Mouse (Mus musculus): ENCODE data around the gene Hsd17b12. TPM values are rescaled to one million over a fixed set of nuclear protein-coding genes. Genes with fewer than 3 reads are reported as not detected.

Hsd17b12 gene
- polyA plus RNA-seq, 1 experiment from 2014 or later: 120 TPM

DNA sequence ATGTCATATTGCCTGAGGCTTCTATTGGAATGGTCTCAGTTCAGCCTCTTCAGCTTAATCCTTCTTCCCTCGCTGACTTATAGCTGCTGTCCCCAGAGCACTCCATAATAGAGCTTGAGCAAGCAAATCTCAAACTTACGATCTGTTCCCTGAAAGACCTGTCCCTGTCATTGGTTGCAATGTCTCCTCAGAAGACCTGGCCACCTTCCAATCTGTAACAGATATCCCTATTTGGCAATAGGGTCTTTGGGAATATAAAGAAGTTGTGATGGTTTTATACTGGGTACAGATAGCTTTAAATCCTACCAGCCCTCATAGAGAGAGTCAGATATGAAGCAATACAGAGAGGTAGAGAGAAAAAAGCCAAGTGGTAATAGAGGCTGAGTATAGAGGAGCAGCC, 5.4 kb upstream of the Hsd17b12 start:
- no peaks in the 10 kb centered on the region for H3K9me3 ChIP-seq (ENCODE audit: control insufficient read depth, low read depth, low read length)
- H3K36me3 ChIP-seq (ENCODE audit: control insufficient read depth, insufficient read depth, low read length): no peaks in the 10 kb centered on the region
- 65% methylated on average over 2 of the region's 2 CpGs for WGBS
- no peak overlapping the region for H3K4me2 ChIP-seq (replicated peaks; ENCODE audit: low read depth, low read length)
- H3K4me1 ChIP-seq (ENCODE audit: control insufficient read depth, insufficient read depth, low read length): no peaks in the 10 kb centered on the region
- no peak overlapping the region for H3K27ac ChIP-seq (ENCODE audit: low read length)
- no peak overlapping the region for H3K9ac ChIP-seq (replicated peaks; ENCODE audit: low read depth, low read length)
- H3K27me3 ChIP-seq (ENCODE audit: control insufficient read depth, insufficient read depth, low read length): no peaks in the 10 kb centered on the region
- ATAC-seq (ENCODE audit: insufficient number of reproducible peaks, insufficient read depth, low FRiP score, low read depth): no peak
- H3K4me3 ChIP-seq (ENCODE audit: low read depth, low read length): no peak overlapping the region

DNA sequence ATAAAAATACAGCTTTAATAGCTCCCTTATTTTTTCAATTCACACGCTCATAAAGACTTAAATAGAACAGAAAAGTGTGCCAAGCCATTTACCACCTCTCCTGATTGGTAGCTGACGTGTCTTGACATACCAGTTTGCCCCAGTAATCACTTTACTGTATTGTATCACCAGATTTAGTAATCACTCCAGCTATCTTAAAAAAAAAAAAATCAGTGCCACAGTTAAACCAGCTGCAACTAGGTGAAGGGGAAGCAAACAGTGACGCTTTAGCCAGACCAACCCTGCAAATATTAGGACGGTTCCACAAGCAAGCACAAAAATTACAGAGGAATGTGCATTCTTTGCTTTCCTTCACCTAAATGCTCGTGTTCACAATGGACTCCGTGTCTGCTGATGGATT, 4.4 kb upstream of the Hsd17b12 start:
- Histone ChIP-seq H3K4me1 (ENCODE audit: control insufficient read depth, insufficient read depth, low read length) (no peaks in the 10 kb centered on the region), H3K36me3 (ENCODE audit: control insufficient read depth, insufficient read depth, low read length) (no peaks in the 10 kb centered on the region), H3K9ac (replicated peaks; ENCODE audit: low read depth, low read length) (no peak overlapping the region), H3K27ac (ENCODE audit: low read length) (no peak overlapping the region), H3K27me3 (ENCODE audit: control insufficient read depth, insufficient read depth, low read length) (no peaks in the 10 kb centered on the region), H3K9me3 (ENCODE audit: control insufficient read depth, low read depth, low read length) (no peaks in the 10 kb centered on the region), H3K4me2 (replicated peaks; ENCODE audit: low read depth, low read length) (no peak overlapping the region), H3K4me3 (ENCODE audit: low read depth, low read length) (no peak overlapping the region)
- 58% methylated on average over 6 of the region's 6 CpGs for WGBS
- no peak for ATAC-seq (ENCODE audit: insufficient number of reproducible peaks, insufficient read depth, low FRiP score, low read depth)

GRCm38 (mm10) chr2:94158520-94158884, 738 bp upstream of the Hsd17b12 start:
- Histone ChIP-seq H3K9ac (replicated peaks; ENCODE audit: low read depth, low read length) (0 out of 2 replicates have a peak overlapping the region, but pooled peaks have one; percentile 29), H3K27me3 (ENCODE audit: control insufficient read depth, insufficient read depth, low read length) (no peaks in the 10 kb centered on the region), H3K4me3 (ENCODE audit: low read depth, low read length) (peak overlapping the region; percentile 39), H3K9me3 (ENCODE audit: control insufficient read depth, low read depth, low read length) (no peaks in the 10 kb centered on the region), H3K36me3 (ENCODE audit: control insufficient read depth, insufficient read depth, low read length) (no peaks in the 10 kb centered on the region), H3K4me2 (replicated peaks; ENCODE audit: low read depth, low read length) (peak overlapping the region; percentile 49), H3K27ac (ENCODE audit: low read length) (peak overlapping the region; percentile 63; the same call in 1 of the 2 replicates), H3K4me1 (ENCODE audit: control insufficient read depth, insufficient read depth, low read length) (no peaks in the 10 kb centered on the region)
- 21% methylated on average over 4 of the region's 4 CpGs for WGBS
- ATAC-seq (ENCODE audit: insufficient number of reproducible peaks, insufficient read depth, low FRiP score, low read depth): no peak

GRCm38 (mm10) chr2:94157051-94157450, 713 bp downstream of the Hsd17b12 start:
- Histone ChIP-seq H3K36me3 (ENCODE audit: control insufficient read depth, insufficient read depth, low read length) (no peaks in the 10 kb centered on the region), H3K4me2 (replicated peaks; ENCODE audit: low read depth, low read length) (peak overlapping the region; percentile 48), H3K4me1 (ENCODE audit: control insufficient read depth, insufficient read depth, low read length) (no peaks in the 10 kb centered on the region), H3K27me3 (ENCODE audit: control insufficient read depth, insufficient read depth, low read length) (no peaks in the 10 kb centered on the region), H3K9ac (replicated peaks; ENCODE audit: low read depth, low read length) (peak overlapping the region; percentile 76), H3K27ac (ENCODE audit: low read length) (peak overlapping the region; percentile 82), H3K4me3 (ENCODE audit: low read depth, low read length) (peak overlapping the region; percentile 69), H3K9me3 (ENCODE audit: control insufficient read depth, low read depth, low read length) (no peaks in the 10 kb centered on the region)
- ATAC-seq (ENCODE audit: insufficient number of reproducible peaks, insufficient read depth, low FRiP score, low read depth): no peak
- WGBS: 2% methylated on average over 10 of the region's 10 CpGs

GRCm38 (mm10) chr2:94145146-94145542, 12.6 kb downstream of the Hsd17b12 start:
- no peaks in the 10 kb centered on the region for H3K4me1 ChIP-seq (ENCODE audit: control insufficient read depth, insufficient read depth, low read length)
- no peak overlapping the region for H3K27ac ChIP-seq (ENCODE audit: low read length)
- no peaks in the 10 kb centered on the region for H3K36me3 ChIP-seq (ENCODE audit: control insufficient read depth, insufficient read depth, low read length)
- 56% methylated on average over 2 of the region's 2 CpGs for WGBS
- no peak for ATAC-seq (ENCODE audit: insufficient number of reproducible peaks, insufficient read depth, low FRiP score, low read depth)
- H3K4me2 ChIP-seq (replicated peaks; ENCODE audit: low read depth, low read length): no peak overlapping the region
- H3K4me3 ChIP-seq (ENCODE audit: low read depth, low read length): no peak overlapping the region
- no peaks in the 10 kb centered on the region for H3K9me3 ChIP-seq (ENCODE audit: control insufficient read depth, low read depth, low read length)
- no peaks in the 10 kb centered on the region for H3K27me3 ChIP-seq (ENCODE audit: control insufficient read depth, insufficient read depth, low read length)
- no peak overlapping the region for H3K9ac ChIP-seq (replicated peaks; ENCODE audit: low read depth, low read length)

DNA sequence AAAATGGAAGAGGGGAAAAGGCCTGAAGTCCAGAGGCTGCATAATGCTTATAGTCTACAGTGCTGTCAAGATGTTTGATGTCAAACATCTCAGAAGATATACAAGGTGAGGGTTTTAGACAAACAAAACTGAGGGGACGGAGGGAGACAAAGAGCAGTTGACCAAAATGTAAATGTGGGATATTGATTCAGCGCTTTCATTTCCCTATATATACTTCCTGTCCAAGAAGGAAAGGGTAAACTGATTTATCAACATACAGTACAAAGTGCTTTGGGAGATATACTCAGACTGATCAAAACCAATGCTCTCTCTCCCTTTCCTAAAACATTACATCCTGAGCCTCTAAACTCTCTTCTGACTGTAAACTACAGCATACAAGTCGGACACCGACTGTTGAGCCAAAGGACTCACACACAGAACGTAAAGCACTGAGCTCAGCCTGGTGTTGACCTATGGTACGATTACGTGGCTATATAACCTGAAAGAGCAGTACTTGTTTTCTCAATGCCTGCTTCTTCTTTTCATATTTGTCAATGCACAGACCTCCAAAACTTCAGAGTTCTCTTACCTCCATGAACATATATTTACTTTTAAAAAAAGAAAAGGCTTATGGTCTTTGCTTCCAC, 13.1 kb downstream of the Hsd17b12 start:
- Histone ChIP-seq H3K27ac (ENCODE audit: low read length) (no peak overlapping the region), H3K36me3 (ENCODE audit: control insufficient read depth, insufficient read depth, low read length) (no peaks in the 10 kb centered on the region), H3K4me2 (replicated peaks; ENCODE audit: low read depth, low read length) (no peak overlapping the region), H3K27me3 (ENCODE audit: control insufficient read depth, insufficient read depth, low read length) (no peaks in the 10 kb centered on the region), H3K9ac (replicated peaks; ENCODE audit: low read depth, low read length) (no peak overlapping the region), H3K9me3 (ENCODE audit: control insufficient read depth, low read depth, low read length) (no peaks in the 10 kb centered on the region), H3K4me1 (ENCODE audit: control insufficient read depth, insufficient read depth, low read length) (no peaks in the 10 kb centered on the region), H3K4me3 (ENCODE audit: low read depth, low read length) (no peak overlapping the region)
- WGBS: 68% methylated on average over 7 of the region's 7 CpGs
- ATAC-seq (ENCODE audit: insufficient number of reproducible peaks, insufficient read depth, low FRiP score, low read depth): no peak

- 57% methylated on average over 3 of the region's 3 CpGs for WGBS
- no peak for ATAC-seq (ENCODE audit: insufficient number of reproducible peaks, insufficient read depth, low FRiP score, low read depth)
These were observed 16.5 kb downstream of the Hsd17b12 start for GRCm38 (mm10) chr2:94141293-94141692.

DNA sequence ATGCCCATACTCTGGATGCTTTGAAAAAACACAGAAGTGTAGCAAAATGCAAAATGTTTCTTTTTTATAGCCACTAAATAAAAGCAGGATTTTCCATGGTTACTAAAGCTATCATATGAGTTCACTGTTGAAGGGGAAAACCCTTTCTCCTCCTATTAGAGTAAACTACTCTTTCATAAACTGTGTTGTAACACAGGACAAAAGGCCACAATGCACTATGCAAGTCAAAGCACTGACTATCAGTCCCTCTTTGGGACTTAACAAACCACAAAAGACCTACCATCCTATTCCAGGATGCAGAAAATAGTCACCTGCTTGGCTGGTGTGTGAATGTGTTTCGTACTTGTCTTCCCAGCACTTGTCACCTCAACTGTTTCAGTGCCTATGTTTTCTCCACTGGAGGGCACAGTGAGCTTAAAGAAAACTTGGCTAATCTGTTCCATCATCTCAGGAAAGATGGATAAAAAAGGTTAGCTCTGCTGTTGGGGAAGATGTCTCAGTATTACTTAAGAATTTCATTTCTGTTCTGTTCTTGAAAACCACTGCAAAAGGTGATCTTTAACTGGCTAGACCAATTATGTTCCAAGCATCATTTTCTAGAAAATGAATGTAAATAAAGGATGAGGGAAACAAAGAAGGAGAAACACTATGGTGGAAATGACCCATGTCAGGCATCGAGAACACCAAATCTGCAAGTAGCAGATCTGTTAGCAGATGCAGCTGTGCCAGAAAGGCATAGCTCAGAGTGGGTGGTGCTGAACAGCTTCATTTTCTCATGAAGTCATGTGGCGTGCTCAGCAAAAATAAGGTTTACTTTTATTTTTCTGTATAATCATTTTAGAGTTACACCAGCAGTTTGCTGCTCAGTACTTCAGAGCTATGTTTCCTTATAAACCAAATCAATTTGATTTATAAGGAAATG, 19.0 kb downstream of the Hsd17b12 start:
- H3K4me3 ChIP-seq (ENCODE audit: low read depth, low read length): no peak overlapping the region
- no peaks in the 10 kb centered on the region for H3K9me3 ChIP-seq (ENCODE audit: control insufficient read depth, low read depth, low read length)
- H3K4me2 ChIP-seq (replicated peaks; ENCODE audit: low read depth, low read length): no peak overlapping the region
- WGBS: 77% methylated on average over 3 of the region's 3 CpGs
- no peaks in the 10 kb centered on the region for H3K4me1 ChIP-seq (ENCODE audit: control insufficient read depth, insufficient read depth, low read length)
- H3K27me3 ChIP-seq (ENCODE audit: control insufficient read depth, insufficient read depth, low read length): no peaks in the 10 kb centered on the region
- no peak overlapping the region for H3K27ac ChIP-seq (ENCODE audit: low read length)
- H3K9ac ChIP-seq (replicated peaks; ENCODE audit: low read depth, low read length): no peak overlapping the region
- H3K36me3 ChIP-seq (ENCODE audit: control insufficient read depth, insufficient read depth, low read length): no peaks in the 10 kb centered on the region
- ATAC-seq (ENCODE audit: insufficient number of reproducible peaks, insufficient read depth, low FRiP score, low read depth): no peak

More at GRCm38 (mm10) chr2:94141293-94141692, 16.5 kb downstream of the Hsd17b12 start:
- H3K4me3 ChIP-seq (ENCODE audit: low read depth, low read length): no peak overlapping the region
- H3K36me3 ChIP-seq (ENCODE audit: control insufficient read depth, insufficient read depth, low read length): no peaks in the 10 kb centered on the region
- no peaks in the 10 kb centered on the region for H3K9me3 ChIP-seq (ENCODE audit: control insufficient read depth, low read depth, low read length)
- no peaks in the 10 kb centered on the region for H3K4me1 ChIP-seq (ENCODE audit: control insufficient read depth, insufficient read depth, low read length)
- no peaks in the 10 kb centered on the region for H3K27me3 ChIP-seq (ENCODE audit: control insufficient read depth, insufficient read depth, low read length)
- no peak overlapping the region for H3K9ac ChIP-seq (replicated peaks; ENCODE audit: low read depth, low read length)
- no peak overlapping the region for H3K4me2 ChIP-seq (replicated peaks; ENCODE audit: low read depth, low read length)
- H3K27ac ChIP-seq (ENCODE audit: low read length): no peak overlapping the region
